Mouse (Mus musculus) thymus, postnatal 10 days (tissue): ENCODE data around the gene BC100530.
"Not testable (repeated sequence)": the region's sequence is repeated elsewhere in the genome, so short reads cannot be mapped to it uniquely, and the experiment has no call there.

ENCODE experiments used
- DNase-seq, 2 experiments: peaks; one replicate each; pipeline ENCODE4 v3.0.0; 2021; ENCODE audit warnings: low spot score in 2 of 2

Gene BC100530

GRCm38 (mm10) chr16:36367648-36368047 lies at the start of gene BC100530:
BC100530 (minus strand) TSS chr16:36367748.
- not testable (repeated sequence) for DNase-seq

GRCm38 (mm10) chr16:36408357-36408756 lies 40.8 kb upstream of the BC100530 start, which contains the start of gene Stfa2:
Stfa2 (minus strand) TSS chr16:36408457.
- DNase-seq, result no peak

GRCm38 (mm10) chr16:36389060-36389459 lies 21.5 kb upstream of the BC100530 start:
- DNase-seq, result no peak

- no peak for DNase-seq
These were observed 30.4 kb downstream of the BC100530 start for GRCm38 (mm10) chr16:36337171-36337570.

- no peak for DNase-seq
These were observed 33.3 kb downstream of the BC100530 start, which contains the start of gene BC117090 for GRCm38 (mm10) chr16:36334232-36334631. BC117090 (minus strand) TSS chr16:36334332.

GRCm38 (mm10) chr16:36319286-36319685 lies 48.3 kb downstream of the BC100530 start:
- DNase-seq, result no peak

- not testable (repeated sequence) for DNase-seq
These were observed 51.4 kb downstream of the BC100530 start for GRCm38 (mm10) chr16:36316111-36316510.
